Mouse (Mus musculus): ENCODE results near the gene Ireb2.
A peak's percentile ranks its signal among the peaks of the same experiment; 100 is the strongest.

DNA sequence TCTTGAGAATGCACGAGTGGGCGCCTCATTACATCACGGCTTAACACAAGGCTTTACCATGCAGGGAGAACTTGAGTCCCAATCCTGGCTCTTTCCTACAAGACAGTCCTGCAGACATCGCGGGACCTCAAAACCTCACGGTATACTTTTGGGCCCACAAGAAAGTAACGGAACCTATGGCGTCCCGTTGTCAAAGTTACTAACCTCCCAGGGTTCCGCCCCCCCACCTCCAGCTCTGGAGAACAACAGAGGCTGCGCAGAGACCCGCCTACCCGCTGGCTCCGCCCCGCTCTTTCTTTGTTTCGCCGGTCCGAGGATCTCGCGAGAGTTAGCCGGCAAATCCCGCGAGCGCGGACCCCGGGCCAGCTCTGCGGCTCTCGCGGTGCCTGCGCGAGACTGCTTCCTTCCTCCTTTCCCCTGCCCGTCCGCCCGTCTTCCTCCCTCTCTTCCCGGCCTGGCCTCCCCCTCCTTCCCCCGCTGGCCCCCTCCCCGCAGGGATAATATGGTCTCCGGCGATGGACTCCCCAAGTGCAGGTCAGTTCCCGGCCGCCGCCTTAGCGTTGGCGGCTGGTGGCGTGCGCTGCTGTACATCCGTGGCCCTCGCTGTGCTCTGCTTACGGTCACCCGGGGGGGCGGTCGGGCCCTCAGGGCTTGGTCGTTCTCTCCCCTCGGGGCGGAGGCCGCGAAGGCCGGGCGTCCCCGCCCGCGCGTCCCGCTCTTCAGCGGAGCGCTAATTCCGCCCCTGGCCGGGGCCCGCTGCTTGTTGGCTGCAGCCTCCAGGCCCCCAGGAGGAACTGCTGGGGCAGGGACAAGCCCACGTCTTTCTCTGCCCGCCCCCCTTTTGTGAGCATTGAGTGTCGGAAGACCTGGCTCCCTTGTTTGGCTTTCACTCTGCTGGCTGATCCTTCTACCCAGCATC lies at the start of gene Ireb2:
- TF ChIP-seq CTCF (conservative IDR thresholded peaks at IDR 0.05; ENCODE audit: insufficient read depth, insufficient read length, low read depth, low read length), result no peak
- peak; percentile 22 for TF ChIP-seq POLR2A (IDR thresholded peaks at IDR 0.05; ENCODE audit: low read depth, low read length)
